Mouse (Mus musculus) lung, adult 2 months (tissue): Measurements from ENCODE around the gene Mtfr1l.

Source experiments
- CTCF ChIP-seq: fragments of 200-500 bp; IDR thresholded peaks from 2 replicates; pipeline ENCODE4 v1.5.1; 2011; ENCODE audit warnings: mild to moderate bottlenecking, low read length, control low read depth; ENCODE audit not compliant: insufficient read depth
- POLR2A ChIP-seq: fragments of 200-500 bp; IDR thresholded peaks from 2 replicates; pipeline ENCODE4 v1.6.1; 2011; ENCODE audit warnings: low read depth, mild to moderate bottlenecking, control low read depth, low read length, borderline replicate concordance; ENCODE audit errors: extremely low read depth

- no peak for TF ChIP-seq POLR2A
- TF ChIP-seq CTCF: no peak
These were observed 46.2 kb upstream of the Mtfr1l start for GRCm38 (mm10) chr4:134581365-134581764.
